Mouse (Mus musculus): ENCODE data around the gene Mad2l1bp. TPM values are rescaled to one million over a fixed set of nuclear protein-coding genes. Genes with fewer than 3 reads are reported as not detected.

Mad2l1bp gene
- polyA plus RNA-seq (2012; rRNA removed): 14.8 and 27.1 TPM in 2 replicates

DNA sequence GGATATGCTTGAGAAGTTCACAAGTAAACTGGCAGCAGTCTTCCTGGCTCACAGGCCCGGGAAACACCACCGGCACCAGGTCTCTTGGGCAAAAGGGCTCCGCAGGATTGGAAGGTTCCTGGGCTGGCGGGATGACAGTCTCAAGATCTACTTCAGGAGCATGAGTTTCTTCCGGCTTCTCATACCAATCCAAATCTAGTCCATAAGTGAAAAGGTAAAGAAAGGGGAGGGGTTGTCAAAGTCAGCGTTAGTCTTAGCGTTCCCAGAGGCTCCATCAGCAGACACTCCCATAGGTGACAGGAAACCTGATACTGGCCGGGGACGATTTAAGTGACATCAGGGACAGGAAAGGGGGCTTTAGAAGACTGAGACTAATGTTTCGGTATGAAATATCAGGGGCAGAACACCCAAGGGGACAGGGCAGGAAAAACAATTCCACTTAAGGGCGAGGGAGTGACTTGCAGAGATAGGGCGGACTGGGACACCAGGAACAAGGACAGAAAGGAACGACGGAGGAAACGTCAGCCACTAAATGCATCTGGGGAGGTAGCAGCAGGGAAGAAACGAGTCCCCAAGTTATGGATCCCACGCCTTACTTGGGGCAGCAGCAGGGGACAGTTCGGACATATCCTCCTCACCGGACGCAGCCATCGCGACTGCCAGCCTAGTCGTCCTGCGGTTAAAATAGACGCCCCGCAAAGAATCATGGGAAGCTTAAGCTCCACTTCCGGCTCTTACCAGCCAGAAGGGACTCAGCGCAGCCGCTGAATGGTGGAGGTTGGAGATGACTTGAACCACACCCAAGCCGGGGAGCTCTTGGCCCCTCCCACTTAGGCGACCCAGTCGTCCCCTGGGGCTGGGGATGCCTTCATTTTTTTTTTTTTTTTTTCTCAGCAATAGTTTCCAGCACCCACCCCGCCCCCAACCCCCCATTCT lies at the start of gene Mad2l1bp:
Mad2l1bp (minus strand) TSS at position 707 of the 936 bp plus-strand sequence.
- WGBS: 1% methylated on average over 33 of the region's 33 CpGs
- Histone ChIP-seq H3K4me1 (ENCODE audit: control insufficient read depth, insufficient read depth, insufficient read length, low read length) (peaks cover 3% of the 10 kb centered on the region; the same call in 1 of the 2 replicates), H3K36me3 (ENCODE audit: control insufficient read depth, insufficient read depth, low read length) (peaks cover 15% of the 10 kb centered on the region), H3K27ac (ENCODE audit: insufficient read depth, low read depth, low read length) (peak within 1 kb of the TSS; percentile 76), H3K4me3 (ENCODE audit: low read depth, low read length) (peak within 1 kb of the TSS; percentile 97), H3K27me3 (ENCODE audit: control insufficient read depth, insufficient read depth, low read length) (no peaks in the 10 kb centered on the region)
- TF ChIP-seq CTCF (IDR thresholded peaks at IDR 0.05; ENCODE audit: extremely low read depth, insufficient read length, insufficient replicate concordance, low read depth, low read length) (no peak), POLR2A (IDR thresholded peaks at IDR 0.05; ENCODE audit: low read depth, low read length) (peak; percentile 100)

DNA sequence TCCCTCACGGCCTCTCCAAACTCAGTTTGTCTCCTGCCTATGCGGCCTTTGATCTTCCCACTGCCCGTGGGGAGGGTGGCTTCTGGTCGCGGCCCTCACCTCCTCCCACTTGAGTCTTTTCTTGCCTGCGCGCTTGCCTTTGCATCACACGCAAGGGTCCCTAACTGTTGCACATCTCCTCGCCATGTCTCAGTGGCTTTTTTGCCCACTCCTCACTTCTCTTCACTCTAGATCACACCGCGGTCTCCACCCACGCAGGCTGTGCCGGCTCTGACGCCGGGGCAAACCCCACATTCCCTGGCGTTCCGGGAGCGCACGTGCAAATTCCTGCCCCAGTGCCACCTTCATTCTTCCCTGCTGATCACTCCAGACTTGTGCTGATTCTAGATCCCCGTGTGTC lies 49.7 kb upstream of the Mad2l1bp start:
- WGBS: under 1% methylated on average over 20 of the region's 20 CpGs
- Histone ChIP-seq H3K4me3 (ENCODE audit: low read depth, low read length) (peak overlapping the region; percentile 84), H3K36me3 (ENCODE audit: control insufficient read depth, insufficient read depth, low read length) (peaks cover 7% of the 10 kb centered on the region; the same call in 1 of the 2 replicates), H3K27ac (ENCODE audit: insufficient read depth, low read depth, low read length) (peak overlapping the region; percentile 31), H3K4me1 (ENCODE audit: control insufficient read depth, insufficient read depth, insufficient read length, low read length) (peaks cover 2% of the 10 kb centered on the region; the same call in 1 of the 2 replicates), H3K27me3 (ENCODE audit: control insufficient read depth, insufficient read depth, low read length) (no peaks in the 10 kb centered on the region)
- TF ChIP-seq CTCF (IDR thresholded peaks at IDR 0.05; ENCODE audit: extremely low read depth, insufficient read length, insufficient replicate concordance, low read depth, low read length) (no peak), POLR2A (IDR thresholded peaks at IDR 0.05; ENCODE audit: low read depth, low read length) (no peak)

GRCm38 (mm10) chr17:46202421-46203071 lies 49.2 kb upstream of the Mad2l1bp start, which contains the start of the genes Polh and Xpo5:
Gene Polh, minus strand, starts transcription at chr17:46202645.
Gene Xpo5, plus strand, starts transcription at chr17:46202782.
- Histone ChIP-seq H3K4me1 (ENCODE audit: control insufficient read depth, insufficient read depth, insufficient read length, low read length) (peaks cover 2% of the 10 kb centered on the region; the same call in 1 of the 2 replicates), H3K4me3 (ENCODE audit: low read depth, low read length) (peak within 1 kb of the TSS; percentile 84), H3K27ac (ENCODE audit: insufficient read depth, low read depth, low read length) (peak within 1 kb of the TSS; percentile 31), H3K27me3 (ENCODE audit: control insufficient read depth, insufficient read depth, low read length) (no peaks in the 10 kb centered on the region), H3K36me3 (ENCODE audit: control insufficient read depth, insufficient read depth, low read length) (peaks cover 6% of the 10 kb centered on the region; the same call in 1 of the 2 replicates)
- under 1% methylated on average over 65 of the region's 66 CpGs for WGBS
- TF ChIP-seq CTCF (IDR thresholded peaks at IDR 0.05; ENCODE audit: extremely low read depth, insufficient read length, insufficient replicate concordance, low read depth, low read length): no peak
- 0 out of 2 replicates have a peak, but pooled peaks have one; percentile 22 for TF ChIP-seq POLR2A (IDR thresholded peaks at IDR 0.05; ENCODE audit: low read depth, low read length)

DNA sequence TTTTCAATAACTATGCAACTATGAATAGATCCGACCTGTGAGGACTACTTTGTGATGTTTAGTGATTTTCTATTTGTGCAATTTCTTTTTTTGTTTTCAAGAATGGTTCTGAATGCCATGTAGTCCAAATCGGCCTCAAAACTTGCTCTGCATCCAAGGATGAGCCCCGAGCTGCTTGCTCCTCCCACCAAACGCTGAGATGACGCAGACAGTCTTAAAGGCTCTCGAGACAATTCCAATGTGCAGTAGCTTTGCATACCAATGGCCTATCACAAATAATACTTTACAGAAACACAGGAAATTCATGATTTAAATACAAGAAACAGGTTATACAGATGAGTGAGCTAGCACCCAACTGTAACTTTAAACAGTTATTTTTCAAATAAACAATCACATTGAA lies 47.8 kb upstream of the Mad2l1bp start:
- no peak for TF ChIP-seq POLR2A (IDR thresholded peaks at IDR 0.05; ENCODE audit: low read depth, low read length)
- no peak for TF ChIP-seq CTCF (IDR thresholded peaks at IDR 0.05; ENCODE audit: extremely low read depth, insufficient read length, insufficient replicate concordance, low read depth, low read length)
- no peak overlapping the region for H3K4me3 ChIP-seq (ENCODE audit: low read depth, low read length)
- 46% methylated on average over 6 of the region's 6 CpGs for WGBS

DNA sequence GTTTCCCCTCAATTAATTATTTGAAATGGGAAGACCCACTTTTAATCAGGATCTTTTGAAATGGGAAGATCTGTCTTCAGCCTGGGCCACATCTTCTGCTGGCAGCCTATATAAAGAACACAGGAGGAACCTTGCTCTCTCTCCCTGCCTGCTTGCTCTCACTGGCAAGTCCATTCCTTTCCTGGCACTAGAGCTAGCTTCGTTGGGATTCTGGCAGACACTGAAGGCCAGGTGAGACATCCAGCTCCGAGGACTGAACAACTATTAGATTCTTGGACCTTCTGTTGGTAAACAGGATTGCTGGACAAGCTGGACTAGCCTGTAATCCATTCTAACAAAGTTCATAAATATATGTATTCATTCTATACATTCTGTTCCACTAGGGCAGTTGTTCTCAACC lies 35.5 kb upstream of the Mad2l1bp start:
- H3K27ac ChIP-seq (ENCODE audit: insufficient read depth, low read depth, low read length): no peak overlapping the region
- no peak overlapping the region for H3K4me3 ChIP-seq (ENCODE audit: low read depth, low read length)
- H3K36me3 ChIP-seq (ENCODE audit: control insufficient read depth, insufficient read depth, low read length): peaks cover 40% of the 10 kb centered on the region
- TF ChIP-seq CTCF (IDR thresholded peaks at IDR 0.05; ENCODE audit: extremely low read depth, insufficient read length, insufficient replicate concordance, low read depth, low read length) (no peak), POLR2A (IDR thresholded peaks at IDR 0.05; ENCODE audit: low read depth, low read length) (no peak)
- no peaks in the 10 kb centered on the region for H3K4me1 ChIP-seq (ENCODE audit: control insufficient read depth, insufficient read depth, insufficient read length, low read length)
- no peaks in the 10 kb centered on the region for H3K27me3 ChIP-seq (ENCODE audit: control insufficient read depth, insufficient read depth, low read length)
- 82% methylated on average over 2 of the region's 2 CpGs for WGBS

More for the DNA sequence above, 47.8 kb upstream of the Mad2l1bp start:
- Histone ChIP-seq H3K4me1 (ENCODE audit: control insufficient read depth, insufficient read depth, insufficient read length, low read length) (peaks cover 2% of the 10 kb centered on the region; the same call in 1 of the 2 replicates), H3K27me3 (ENCODE audit: control insufficient read depth, insufficient read depth, low read length) (no peaks in the 10 kb centered on the region), H3K36me3 (ENCODE audit: control insufficient read depth, insufficient read depth, low read length) (peaks cover 4% of the 10 kb centered on the region; the same call in 1 of the 2 replicates), H3K27ac (ENCODE audit: insufficient read depth, low read depth, low read length) (no peak overlapping the region)

GRCm38 (mm10) chr17:46182273-46182672 lies 28.9 kb upstream of the Mad2l1bp start:
- H3K27me3 ChIP-seq (ENCODE audit: control insufficient read depth, insufficient read depth, low read length): no peaks in the 10 kb centered on the region
- H3K4me3 ChIP-seq (ENCODE audit: low read depth, low read length): no peak overlapping the region
- H3K4me1 ChIP-seq (ENCODE audit: control insufficient read depth, insufficient read depth, insufficient read length, low read length): no peaks in the 10 kb centered on the region
- WGBS: 95% methylated on average over 4 of the region's 4 CpGs
- no peak for TF ChIP-seq CTCF (IDR thresholded peaks at IDR 0.05; ENCODE audit: extremely low read depth, insufficient read length, insufficient replicate concordance, low read depth, low read length)
- TF ChIP-seq POLR2A (IDR thresholded peaks at IDR 0.05; ENCODE audit: low read depth, low read length): no peak
- peaks cover 40% of the 10 kb centered on the region for H3K36me3 ChIP-seq (ENCODE audit: control insufficient read depth, insufficient read depth, low read length)
- H3K27ac ChIP-seq (ENCODE audit: insufficient read depth, low read depth, low read length): no peak overlapping the region

Data from small intestine, adult 2 months (tissue).